Mouse (Mus musculus): Measurements from ENCODE around the gene Zc3hav1l. TPM values are rescaled to one million over a fixed set of nuclear protein-coding genes. Genes with fewer than 3 reads are reported as not detected.

Gene Zc3hav1l
- total RNA-seq, 2 experiments from 2014 or later, result 2.9 to 3.5 TPM

DNA sequence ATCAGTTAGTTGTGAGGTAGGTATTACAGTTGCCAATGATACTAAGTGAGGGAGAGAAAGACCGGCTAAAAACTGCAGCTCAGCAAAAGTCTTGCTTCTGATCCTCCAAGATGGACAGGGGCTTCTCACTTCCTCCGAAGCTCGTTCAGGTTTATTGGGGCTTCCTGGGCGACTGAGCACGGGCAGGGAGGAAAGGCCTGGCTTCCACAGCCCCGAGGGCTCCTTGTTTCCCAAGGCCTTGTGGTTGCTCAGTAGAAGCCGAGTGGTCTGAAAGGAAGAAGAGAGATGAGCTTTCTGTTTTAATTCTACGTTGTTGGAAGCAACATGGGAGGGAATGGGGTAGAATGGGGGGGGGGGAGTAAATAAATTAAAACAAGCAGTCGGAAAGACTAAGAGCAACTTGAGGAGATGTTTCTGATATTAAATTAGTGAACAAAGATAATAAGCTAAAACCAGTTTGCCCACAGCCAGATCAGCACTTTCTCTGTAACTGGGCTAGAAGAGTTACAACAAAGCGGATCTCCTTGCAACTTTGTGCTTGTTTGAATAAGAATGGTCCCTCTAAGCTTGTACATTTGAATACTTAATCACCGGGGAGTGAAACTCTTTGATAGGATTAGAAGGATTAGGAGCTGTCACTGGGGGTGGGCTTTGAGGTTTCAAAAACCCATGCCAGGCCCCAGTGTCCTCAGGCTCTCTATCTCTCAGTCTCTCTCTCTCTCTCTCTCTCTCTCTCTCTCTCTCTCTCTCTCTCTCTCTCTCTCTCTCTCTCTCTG, 6.0 kb downstream of the Zc3hav1l start:
- intact Hi-C loops (cut with DNase I), result no loop called here
- no peak for DNase-seq (ENCODE audit: extremely low spot score in 1 of 2, low spot score in 2 of 2)

DNA sequence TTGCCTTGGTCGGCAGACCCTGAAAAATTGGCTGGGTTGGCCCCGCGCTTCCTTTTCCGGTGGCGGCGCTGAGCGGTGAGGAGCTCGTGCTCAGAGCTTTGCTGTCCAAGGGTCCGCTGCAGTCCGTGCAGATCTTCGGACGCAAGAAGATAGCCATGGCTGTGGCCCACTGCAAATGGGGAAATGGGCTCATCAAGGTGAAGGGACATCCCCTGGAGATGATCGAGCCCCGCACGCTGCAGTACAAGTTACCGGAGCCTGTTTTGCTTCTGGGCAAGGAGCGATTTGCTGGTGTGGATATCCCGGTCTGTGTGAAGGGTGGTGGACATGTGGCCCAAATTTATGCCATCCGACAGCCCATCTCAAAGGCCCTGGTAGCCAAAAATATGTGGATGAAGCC, 14.6 kb downstream of the Zc3hav1l start:
- no peak for DNase-seq (ENCODE audit: extremely low spot score in 1 of 2, low spot score in 2 of 2)
- intact Hi-C loops (cut with DNase I), result no loop called here

DNA sequence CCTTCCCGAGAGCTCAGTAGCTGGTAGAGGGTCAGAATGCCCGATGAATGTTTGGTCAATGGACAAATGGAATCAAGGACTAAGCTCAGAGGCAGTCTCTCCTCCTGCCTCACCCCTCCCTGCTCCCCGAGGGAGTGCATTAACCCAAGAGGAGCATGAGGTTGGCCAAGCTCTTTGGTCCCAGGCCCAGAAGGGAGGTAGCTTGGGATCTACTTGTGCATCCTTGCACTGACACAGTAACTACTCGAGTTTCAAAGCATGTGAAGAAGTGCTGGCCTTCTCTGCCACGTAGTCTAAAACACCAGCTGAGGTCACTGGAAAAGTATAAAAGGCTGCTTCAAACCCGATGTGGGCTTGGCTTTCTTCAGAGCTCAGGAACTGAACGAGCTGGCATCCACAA, 34.6 kb downstream of the Zc3hav1l start:
- no peak for DNase-seq (ENCODE audit: extremely low spot score in 1 of 2, low spot score in 2 of 2)
- intact Hi-C loops (cut with DNase I), result no loop called here

DNA sequence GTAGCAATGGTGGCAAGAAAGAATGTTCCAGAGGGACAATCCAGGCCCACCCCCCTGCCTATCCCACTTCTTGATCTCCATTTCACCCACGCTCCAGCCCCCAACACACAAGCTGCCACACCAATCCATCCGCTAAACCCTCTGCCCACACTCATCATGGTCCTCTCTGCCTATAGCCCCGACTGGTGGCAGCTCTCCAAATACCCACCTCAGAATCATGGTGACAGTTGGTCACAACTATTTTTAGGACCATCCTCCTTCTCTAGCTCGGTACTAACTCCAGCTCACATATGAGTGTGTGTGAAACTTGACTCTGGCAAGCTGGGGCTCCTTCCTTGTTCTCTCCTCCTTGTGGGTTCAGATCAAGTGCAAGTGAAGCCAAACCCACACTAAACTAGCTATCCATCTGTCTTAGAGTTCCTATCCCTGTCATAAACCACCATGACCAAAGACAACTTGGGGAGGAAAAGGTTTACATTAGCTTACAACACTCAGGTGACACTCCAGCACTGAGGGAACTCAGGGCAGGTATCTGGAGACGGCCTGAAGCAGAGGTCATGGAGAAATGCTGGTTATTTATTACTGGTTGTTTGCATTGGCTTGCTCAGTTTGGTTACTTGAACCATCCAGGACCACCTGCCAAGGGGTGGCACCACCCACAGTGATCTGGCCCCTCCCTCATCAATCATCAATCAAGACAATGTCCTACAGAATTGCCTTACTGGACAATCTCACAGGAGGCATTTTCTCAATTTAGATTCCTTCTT, 35.5 kb downstream of the Zc3hav1l start:
- DNase-seq (ENCODE audit: extremely low spot score in 1 of 2, low spot score in 2 of 2), result peak in 1 of 2 experiments; percentile 58
- intact Hi-C loops (cut with DNase I), result no loop called here

DNA sequence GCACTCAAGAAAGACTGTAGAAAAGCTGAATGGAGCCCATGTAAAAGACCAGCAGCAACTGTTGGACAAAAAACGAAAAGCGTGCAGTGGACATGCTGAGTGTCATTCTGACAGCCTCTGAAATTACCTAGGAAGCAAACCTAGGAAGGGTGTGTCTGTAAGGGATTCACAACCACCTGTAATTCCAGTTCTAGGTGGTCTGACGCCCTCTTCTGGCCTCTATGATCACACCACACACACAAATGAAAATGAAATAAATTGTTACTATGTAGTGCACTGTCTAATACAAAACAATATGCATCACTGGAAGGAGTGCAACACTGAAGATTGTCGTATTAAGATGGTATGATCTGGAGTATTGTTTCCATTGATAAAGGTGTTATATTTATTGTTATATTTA, 37.2 kb downstream of the Zc3hav1l start:
- intact Hi-C loops (cut with DNase I), result no loop called here
- no peak for DNase-seq (ENCODE audit: extremely low spot score in 1 of 2, low spot score in 2 of 2)

DNA sequence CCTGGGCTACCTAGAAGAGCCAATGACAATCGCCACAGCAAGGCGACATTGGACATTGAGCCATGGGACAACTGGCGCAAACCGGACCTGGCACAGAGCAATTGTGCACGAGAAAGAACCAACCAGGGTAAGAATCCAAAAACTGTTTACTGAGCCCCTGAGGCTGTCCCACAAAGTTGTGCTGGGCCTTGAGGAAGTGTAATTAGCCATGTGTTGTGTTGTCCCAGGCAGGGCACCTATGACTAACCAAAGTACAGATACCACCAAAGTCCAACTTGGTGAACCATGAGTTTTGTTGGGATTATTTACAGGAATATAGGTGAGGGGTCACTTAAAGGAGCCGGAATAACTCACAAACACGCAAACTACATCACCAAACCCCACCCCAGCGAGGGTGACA, 41.6 kb downstream of the Zc3hav1l start:
- intact Hi-C loops (cut with DNase I), result no loop called here
- DNase-seq (ENCODE audit: extremely low spot score in 1 of 2, low spot score in 2 of 2), result no peak

DNA sequence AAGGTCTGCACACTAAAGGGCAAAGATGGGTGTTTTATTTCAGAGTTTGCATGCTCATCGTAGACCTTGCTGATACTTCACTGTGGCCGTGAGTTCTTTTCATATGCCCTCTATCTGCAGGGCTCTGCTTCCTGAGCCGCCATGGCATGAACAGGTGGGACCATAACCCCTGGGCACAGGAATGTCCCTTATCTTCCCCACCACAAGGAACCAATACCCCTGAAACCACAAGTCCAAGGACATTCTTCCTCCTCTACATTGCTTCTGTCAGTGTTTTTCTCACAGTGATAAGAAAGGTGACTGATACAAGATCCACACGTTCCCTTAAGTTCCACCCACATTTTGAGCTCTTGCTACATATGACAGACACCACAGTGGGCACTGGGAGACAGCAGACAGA, 42.3 kb downstream of the Zc3hav1l start:
- intact Hi-C loops (cut with DNase I), result no loop called here
- DNase-seq (ENCODE audit: extremely low spot score in 1 of 2, low spot score in 2 of 2), result no peak

DNA sequence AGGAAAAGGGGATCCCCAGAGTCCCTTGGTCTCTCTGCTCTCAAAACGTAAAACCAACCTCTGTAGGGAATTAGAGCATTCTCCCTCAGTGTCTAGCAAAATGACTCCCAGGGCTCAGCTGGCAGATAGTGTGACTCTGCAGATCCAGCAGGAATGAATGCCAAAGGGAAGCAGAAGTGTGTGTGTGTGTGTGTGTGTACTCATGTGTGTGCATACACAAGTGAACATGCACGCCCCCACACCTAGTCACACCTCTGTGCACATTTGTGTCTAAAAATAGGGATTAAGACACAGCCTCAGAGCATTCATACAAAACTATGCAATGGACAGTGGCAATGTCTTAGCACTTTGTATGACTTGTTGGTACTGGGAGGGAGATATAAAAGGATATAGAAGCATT, 43.3 kb downstream of the Zc3hav1l start:
- DNase-seq (ENCODE audit: extremely low spot score in 1 of 2, low spot score in 2 of 2), result no peak
- intact Hi-C loops (cut with DNase I), result no loop called here

DNA sequence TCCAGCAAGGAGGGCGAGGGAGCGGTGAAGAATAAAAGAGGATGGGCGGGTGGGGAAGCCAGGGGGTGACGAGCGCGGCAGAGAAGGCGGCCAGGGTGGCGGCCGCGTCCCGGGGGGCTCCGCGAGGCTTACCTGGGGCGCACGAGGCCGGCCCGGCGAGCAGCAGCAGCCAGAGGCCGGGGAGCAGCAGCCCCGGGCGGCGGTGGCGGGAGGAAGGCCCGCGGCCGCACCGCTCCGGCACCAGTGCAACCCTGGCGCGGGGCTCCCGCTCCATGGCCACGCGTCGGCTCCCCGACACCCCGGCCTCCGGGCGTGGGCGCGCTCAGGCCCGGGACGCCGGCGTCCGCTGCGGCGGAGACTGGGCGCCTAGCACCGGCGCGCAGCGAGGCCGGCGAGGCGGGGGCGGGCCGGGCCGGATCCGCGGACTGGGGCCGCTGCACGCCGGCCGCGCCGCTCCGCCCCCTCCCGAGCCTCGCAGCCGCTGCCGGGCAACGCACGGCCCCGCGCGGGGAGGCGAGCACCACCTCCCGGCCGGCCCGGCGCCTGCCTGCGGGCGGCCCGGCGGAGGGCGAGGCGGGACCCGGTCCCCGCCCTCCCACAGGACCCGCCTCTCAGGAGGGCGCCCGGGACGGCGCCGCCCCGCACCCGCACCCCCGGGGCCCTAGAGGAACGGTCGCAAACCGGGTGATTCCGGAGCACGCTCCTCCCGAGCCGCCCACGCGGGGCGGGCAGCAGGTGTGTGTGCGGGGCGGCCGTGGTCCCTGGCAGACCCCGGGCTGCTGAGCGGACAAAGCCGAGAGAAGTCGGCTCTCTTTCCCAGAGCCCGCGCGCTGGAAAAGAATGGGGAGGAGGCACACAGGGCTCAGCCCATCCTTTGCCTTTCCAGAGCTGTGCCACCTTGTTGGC, 45.1 kb downstream of the Zc3hav1l start, which contains the start of gene D630045J12Rik:
Gene D630045J12Rik (minus strand): TSS at position 274 of the 906 bp plus-strand sequence.
- DNase-seq (ENCODE audit: extremely low spot score in 1 of 2, low spot score in 2 of 2), result peak in 1 of 2 experiments; percentile 85
- intact Hi-C loops (cut with DNase I), result loop anchor here (5.0 kb wide), 2 partner anchors 57 to 92 kb away; no protein-coding TSS in a partner anchor

DNA sequence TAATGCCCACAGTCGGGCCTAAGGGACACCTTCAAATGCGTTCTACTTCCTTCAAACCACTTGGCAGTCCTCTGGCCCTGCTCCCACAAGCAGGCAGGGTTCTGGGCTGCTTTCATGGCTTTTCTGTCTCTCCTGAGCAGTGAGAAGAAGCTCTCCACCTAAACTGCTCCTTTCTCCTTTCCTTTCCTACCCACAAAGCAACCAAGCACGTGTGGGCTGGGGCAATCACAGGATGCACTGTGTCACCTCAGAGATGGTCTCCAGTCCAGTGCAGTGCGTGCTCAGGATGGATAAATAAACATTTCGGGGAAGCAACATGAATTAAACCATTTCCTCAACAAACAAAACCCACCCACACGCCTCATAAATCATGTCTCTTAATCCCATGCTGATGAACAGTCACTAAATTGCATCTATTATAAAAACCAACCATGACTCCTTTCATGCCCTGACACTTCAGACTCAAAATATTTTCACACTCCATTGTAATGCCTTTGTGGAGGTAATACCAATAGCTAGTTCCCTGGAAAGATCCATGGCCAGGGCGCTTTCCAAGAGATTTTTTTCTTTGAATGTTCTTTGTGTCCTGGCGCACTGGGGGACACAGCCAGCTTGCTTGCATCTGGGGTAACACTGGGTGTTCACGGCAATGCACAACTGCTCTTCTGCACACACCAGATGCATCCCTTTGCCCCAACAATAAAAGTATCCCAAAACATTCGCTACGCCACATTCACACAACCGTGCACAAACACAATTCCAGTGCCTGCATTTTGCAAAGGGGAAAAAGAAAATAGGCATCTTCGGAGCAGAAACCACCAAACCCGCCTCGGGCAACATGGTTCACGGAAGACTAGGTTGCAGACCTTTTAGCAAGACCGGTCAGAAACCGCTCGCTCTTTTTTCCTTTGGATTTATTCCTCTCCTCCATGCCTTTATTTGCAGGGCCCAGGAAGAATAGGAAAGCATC, 46.0 kb downstream of the Zc3hav1l start:
- intact Hi-C loops (cut with DNase I), result loop anchor here (5.0 kb wide), 2 partner anchors 56 to 91 kb away; no protein-coding TSS in a partner anchor
- DNase-seq (ENCODE audit: extremely low spot score in 1 of 2, low spot score in 2 of 2), result no peak

DNA sequence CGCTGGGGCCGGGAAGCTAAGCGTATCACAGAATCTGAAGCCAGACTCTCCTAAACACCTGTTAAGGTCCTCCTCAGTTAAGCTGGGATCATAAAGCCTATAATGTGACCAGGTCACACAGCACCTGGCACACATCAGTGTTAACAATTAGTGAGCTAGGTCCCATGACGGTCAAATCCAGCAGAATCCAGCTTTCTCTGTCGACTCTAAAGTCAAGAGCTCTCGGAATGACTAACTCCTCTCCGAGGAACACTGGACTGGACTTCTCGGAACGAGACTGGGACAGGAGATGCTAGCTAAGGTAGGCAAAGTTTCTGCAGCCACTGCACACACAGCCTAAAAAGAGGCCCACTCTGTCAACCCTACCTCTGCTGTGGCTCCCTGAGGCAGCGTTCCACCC, 46.9 kb downstream of the Zc3hav1l start:
- no peak for DNase-seq (ENCODE audit: extremely low spot score in 1 of 2, low spot score in 2 of 2)
- intact Hi-C loops (cut with DNase I), result loop anchor here (5.0 kb wide), 2 partner anchors 55 to 90 kb away; no protein-coding TSS in a partner anchor

DNA sequence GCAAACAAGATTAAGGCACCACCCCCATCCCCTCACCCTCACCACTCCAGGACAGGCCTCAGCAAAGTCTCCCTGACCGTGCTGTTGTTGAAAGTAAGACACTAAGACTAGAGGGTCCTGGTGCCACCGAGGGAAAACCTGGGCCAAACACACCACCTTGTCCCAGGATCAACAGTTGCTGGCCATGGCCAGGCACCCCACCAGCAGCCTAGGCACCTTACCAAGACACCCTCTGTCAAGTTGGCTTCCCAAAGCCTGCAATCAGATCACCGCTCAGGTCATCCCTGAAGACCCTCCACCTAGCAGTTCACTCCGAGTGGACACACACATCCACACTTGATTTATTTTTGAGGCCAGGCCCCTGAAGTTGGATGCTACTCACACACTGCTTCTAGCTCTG, 47.6 kb downstream of the Zc3hav1l start:
- intact Hi-C loops (cut with DNase I), result loop anchor here (5.0 kb wide), 2 partner anchors 54 to 89 kb away; no protein-coding TSS in a partner anchor
- DNase-seq (ENCODE audit: extremely low spot score in 1 of 2, low spot score in 2 of 2), result no peak

DNA sequence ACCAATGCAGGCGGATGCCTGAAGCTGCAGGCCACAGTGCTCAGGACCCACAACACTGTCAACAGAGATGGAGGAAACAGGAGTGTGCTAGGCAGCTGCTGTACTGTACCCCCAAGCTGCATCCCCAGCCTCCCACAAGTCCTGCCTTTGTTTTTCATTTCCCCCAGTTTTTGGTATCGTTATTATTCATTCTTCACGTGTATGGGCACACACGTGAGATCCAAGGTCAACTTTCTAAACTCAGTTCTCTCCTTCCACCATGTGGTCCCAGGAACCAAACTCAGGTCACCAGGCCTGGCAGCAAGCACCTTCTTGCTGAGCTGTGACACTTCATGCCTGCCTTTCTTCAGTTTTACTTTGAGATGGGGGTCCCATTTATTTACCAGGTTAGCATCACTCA, 51.7 kb downstream of the Zc3hav1l start:
- no peak for DNase-seq (ENCODE audit: extremely low spot score in 1 of 2, low spot score in 2 of 2)
- intact Hi-C loops (cut with DNase I), result no loop called here

DNA sequence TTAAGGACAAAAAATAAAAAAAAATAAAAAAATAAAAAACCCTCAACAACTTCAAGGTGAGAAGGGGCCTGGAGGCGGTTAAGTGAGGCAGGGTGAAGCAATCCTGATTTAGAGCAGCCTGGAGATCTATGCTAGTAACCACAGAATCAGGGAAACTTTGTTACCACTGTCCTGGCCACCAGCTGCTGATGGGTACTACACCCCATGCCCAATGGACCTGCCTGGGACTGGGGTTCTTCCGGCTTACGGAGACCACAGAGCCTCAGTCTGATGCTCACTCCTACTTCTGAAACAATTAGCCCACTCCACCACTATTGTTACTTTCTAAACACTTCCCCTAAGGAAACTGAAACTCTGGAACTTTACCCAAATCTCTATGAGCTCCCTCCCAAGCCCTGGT, 54.3 kb downstream of the Zc3hav1l start:
- intact Hi-C loops (cut with DNase I), result no loop called here

DNA sequence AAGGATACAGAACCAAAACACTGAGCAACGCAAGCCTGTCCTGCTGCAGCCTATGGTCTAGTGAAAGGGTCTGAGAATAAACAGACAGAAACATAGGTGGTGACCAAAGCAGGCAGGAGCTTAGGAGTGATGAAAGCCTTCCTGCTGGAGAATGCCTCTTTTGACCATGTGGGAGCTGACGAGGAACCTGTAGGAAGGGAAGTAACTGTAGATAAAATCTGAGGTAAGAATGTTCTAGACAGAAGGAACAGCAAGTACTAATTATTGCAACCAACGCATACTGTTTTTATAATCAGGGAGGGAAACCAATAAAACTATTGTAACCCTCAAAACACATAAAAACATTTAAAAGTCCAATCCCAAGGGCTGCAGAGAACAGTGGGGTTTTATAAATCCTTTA, 54.9 kb downstream of the Zc3hav1l start:
- intact Hi-C loops (cut with DNase I), result no loop called here

More for the DNA sequence above, 54.3 kb downstream of the Zc3hav1l start:
- no peak for DNase-seq (ENCODE audit: extremely low spot score in 1 of 2, low spot score in 2 of 2)

DNA sequence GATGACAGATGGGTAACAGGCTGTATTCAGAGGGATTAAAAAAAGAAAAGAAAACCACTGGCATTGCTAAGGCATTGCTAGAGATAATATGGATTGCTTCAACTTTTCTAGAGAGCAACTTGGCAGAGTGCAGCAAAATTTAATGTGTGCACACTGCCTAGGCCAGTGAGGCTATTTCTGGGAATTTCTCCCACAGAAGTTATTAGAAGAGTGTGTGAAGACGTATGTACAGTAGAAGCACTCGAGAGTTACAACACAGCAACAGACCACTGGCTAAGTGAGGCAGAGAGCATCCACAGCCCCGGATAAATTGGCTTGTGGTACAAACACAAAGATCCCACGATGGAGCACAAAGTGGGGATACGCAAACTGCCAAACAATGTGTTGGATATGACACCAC, 56.2 kb downstream of the Zc3hav1l start:
- no peak for DNase-seq (ENCODE audit: extremely low spot score in 1 of 2, low spot score in 2 of 2)
- intact Hi-C loops (cut with DNase I), result no loop called here

More for the DNA sequence above, 54.9 kb downstream of the Zc3hav1l start:
- DNase-seq (ENCODE audit: extremely low spot score in 1 of 2, low spot score in 2 of 2), result no peak

DNA sequence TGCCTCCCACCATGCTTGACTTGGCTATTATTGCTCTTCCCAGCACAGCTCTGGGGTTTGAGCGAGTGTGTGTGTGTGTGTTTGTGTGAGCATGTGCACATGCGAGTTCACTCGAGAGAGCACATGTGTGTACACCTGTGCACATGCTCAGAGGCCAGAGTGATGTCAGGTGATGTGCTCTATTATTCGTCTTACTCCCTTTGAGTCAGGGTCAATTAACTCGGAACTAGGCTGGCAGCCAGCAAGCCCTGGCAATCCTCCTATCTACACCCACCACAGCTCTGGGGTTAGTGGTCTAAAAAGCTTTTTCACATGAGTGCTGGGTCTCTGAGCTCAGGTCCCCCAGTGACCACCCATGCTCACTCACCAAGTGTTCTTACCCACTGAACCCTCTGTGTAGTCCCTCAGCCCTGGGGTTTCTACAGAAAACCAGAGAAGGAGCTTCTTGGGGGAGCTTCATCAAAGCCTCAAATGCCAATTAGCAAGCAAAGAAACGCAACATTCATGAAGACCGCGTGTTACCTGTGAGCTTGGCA, 56.7 kb downstream of the Zc3hav1l start:
- intact Hi-C loops (cut with DNase I), result no loop called here

DNA sequence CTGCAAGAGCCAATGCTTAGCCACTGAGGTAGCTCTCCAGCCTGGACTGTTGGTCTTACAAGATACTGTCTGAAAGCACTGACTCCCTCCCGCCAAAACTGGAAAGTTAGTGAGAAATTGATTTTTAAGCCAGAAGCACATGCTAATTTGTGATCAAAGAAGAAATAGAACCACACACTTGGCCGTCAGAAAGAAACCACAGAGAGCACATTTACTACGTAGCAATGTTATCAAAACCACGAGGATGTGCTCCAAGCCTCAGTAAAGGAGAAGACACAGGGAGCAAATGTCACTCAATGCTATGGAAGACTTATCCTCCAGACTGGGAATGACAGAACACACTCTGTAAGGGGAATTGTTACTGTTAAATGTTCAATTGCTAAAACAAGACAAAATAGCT, 57.6 kb downstream of the Zc3hav1l start:
- no peak for DNase-seq (ENCODE audit: extremely low spot score in 1 of 2, low spot score in 2 of 2)
- intact Hi-C loops (cut with DNase I), result no loop called here

More for the DNA sequence above, 56.7 kb downstream of the Zc3hav1l start:
- DNase-seq (ENCODE audit: extremely low spot score in 1 of 2, low spot score in 2 of 2), result no peak

Measured in left cerebral cortex, postnatal 10 days (tissue).